Mouse (Mus musculus): ENCODE results near the gene Ccdc107.
"Not testable (repeated sequence)": the region's sequence is repeated elsewhere in the genome, so short reads cannot be mapped to it uniquely, and the experiment has no call there.

The Ccdc107 gene

GRCm38 (mm10) chr4:43485666-43486065, 7.0 kb upstream of the Ccdc107 start:
- not testable (repeated sequence) for DNase-seq (ENCODE audit: low spot score)

GRCm38 (mm10) chr4:43489611-43490010, 3.1 kb upstream of the Ccdc107 start:
- DNase-seq (ENCODE audit: low spot score) = no peak

GRCm38 (mm10) chr4:43490801-43491200, 1.9 kb upstream of the Ccdc107 start:
- no peak for DNase-seq (ENCODE audit: low spot score)

- no peak for DNase-seq (ENCODE audit: low spot score)
Observed at GRCm38 (mm10) chr4:43492101-43492820, 439 bp upstream of the Ccdc107 start.

- DNase-seq (ENCODE audit: low spot score) = peak; percentile 95
Observed at GRCm38 (mm10) chr4:43493186-43493845, 616 bp downstream of the Ccdc107 start.

- no peak for DNase-seq (ENCODE audit: low spot score)
Observed at GRCm38 (mm10) chr4:43493846-43494240, 1.1 kb downstream of the Ccdc107 start.

- no peak for DNase-seq (ENCODE audit: low spot score)
Observed at GRCm38 (mm10) chr4:43496587-43496986, 3.9 kb downstream of the Ccdc107 start.

GRCm38 (mm10) chr4:43497405-43497804, 4.7 kb downstream of the Ccdc107 start:
- no peak for DNase-seq (ENCODE audit: low spot score)

GRCm38 (mm10) chr4:43497946-43498345, 5.2 kb downstream of the Ccdc107 start:
- DNase-seq (ENCODE audit: low spot score) = no peak

GRCm38 (mm10) chr4:43498983-43499382, 6.3 kb downstream of the Ccdc107 start:
- DNase-seq (ENCODE audit: low spot score) = no peak

- DNase-seq (ENCODE audit: low spot score) = peak; percentile 77
Observed at GRCm38 (mm10) chr4:43499407-43500333, 7.0 kb downstream of the Ccdc107 start, which contains the start of gene Arhgef39. Gene Arhgef39, minus strand, starts transcription at chr4:43499695.

GRCm38 (mm10) chr4:43503041-43503440, 10.3 kb downstream of the Ccdc107 start:
- no peak for DNase-seq (ENCODE audit: low spot score)

GRCm38 (mm10) chr4:43503506-43503905, 10.8 kb downstream of the Ccdc107 start:
- DNase-seq (ENCODE audit: low spot score) = no peak

- no peak for DNase-seq (ENCODE audit: low spot score)
Observed at GRCm38 (mm10) chr4:43504269-43504668, 11.6 kb downstream of the Ccdc107 start.

GRCm38 (mm10) chr4:43506074-43506473, 13.4 kb downstream of the Ccdc107 start:
- DNase-seq (ENCODE audit: low spot score) = no peak

- DNase-seq (ENCODE audit: low spot score) = no peak
Observed at GRCm38 (mm10) chr4:43506536-43507185, 14.0 kb downstream of the Ccdc107 start, which contains the start of gene Car9. Gene Car9, plus strand, starts transcription at chr4:43506966.

GRCm38 (mm10) chr4:43507938-43508665, 15.4 kb downstream of the Ccdc107 start:
- DNase-seq (ENCODE audit: low spot score) = no peak

- no peak for DNase-seq (ENCODE audit: low spot score)
Observed at GRCm38 (mm10) chr4:43508666-43508997, 15.9 kb downstream of the Ccdc107 start.

- DNase-seq (ENCODE audit: low spot score) = no peak
Observed at GRCm38 (mm10) chr4:43509109-43509508, 16.4 kb downstream of the Ccdc107 start.

- no peak for DNase-seq (ENCODE audit: low spot score)
Observed at GRCm38 (mm10) chr4:43511675-43512454, 19.2 kb downstream of the Ccdc107 start.
